Comparison of ENCODE assay signal across 8 mouse cellular contexts in the genomic region with DNA sequence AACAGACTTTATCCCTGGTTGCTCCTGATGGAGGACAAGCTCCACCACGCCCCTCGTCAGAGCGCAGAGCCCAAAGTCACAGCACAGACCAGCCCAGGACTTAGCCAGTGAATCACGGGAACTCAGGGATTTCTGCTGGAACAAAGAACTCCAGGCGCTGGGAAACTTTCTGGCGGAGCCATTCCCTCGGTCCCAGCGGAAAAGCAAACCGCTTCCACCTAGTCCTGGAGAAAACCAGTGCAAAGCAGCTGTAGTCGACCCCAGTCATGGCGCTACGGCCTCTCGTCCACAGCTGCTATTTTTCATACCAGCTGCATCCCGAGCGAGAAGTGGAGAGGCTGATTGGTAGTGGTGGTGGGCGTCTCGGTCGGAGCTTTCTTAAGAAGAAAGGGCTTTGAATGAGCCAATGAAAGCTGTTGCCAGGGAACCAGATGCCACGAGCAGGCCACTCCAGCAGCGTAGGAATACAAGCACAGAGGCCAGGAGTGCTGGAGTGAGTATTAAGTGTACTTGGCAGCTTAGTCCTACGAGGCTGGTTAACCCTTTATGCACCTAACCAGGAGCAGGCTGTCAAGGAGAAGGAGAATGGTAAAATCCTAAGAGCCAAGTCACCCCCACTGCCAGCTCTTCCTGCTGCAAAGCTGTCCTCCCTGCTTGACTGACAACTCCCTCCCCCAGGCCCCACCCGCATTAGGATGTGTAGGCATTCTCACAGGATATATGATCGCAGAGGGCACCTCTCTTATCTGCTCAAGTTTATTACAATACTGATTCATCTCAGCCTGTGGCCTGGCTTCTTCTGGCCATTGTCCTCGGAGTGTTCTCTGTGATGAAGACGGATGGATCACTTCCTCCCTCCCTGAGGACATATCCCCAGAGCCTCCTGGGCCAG. TPM values are rescaled to one million over a fixed set of nuclear protein-coding genes. Genes with fewer than 3 reads are reported as not detected.
A peak's percentile ranks its signal among the peaks of the same experiment; 100 is the strongest.
DNase-seq lines count a peak whose midpoint lies in the region; ATAC-seq and TF ChIP-seq lines count a peak whose summit lies in the region.

A gene (plus strand): TSS at position 239 of the 892 bp plus-strand sequence.

- no peak within 1 kb of the TSS for H3K27ac ChIP-seq in cerebellum, adult 2 months (ENCODE audit: insufficient read depth, low read length)
- H3K27ac ChIP-seq in forebrain, embryonic 15.5 days (replicated peaks), result peak within 1 kb of the TSS; percentile 93
- peak within 1 kb of the TSS; percentile 63 for H3K27ac ChIP-seq in heart, embryonic 15.5 days
- H3K27ac ChIP-seq in liver, embryonic 12.5 days, result peak within 1 kb of the TSS; percentile 48; the same call in 1 of the 2 replicates
- H3K27ac ChIP-seq in neural tube, embryonic 14.5 days (ENCODE audit: low read depth, low read length), result peak within 1 kb of the TSS; percentile 85

- peaks cover 4% of the 10 kb centered on the region for H3K4me1 ChIP-seq in cerebellum, adult 2 months (ENCODE audit: control insufficient read depth, insufficient read depth, low read length)
- peaks cover 25% of the 10 kb centered on the region for H3K4me1 ChIP-seq in forebrain, embryonic 15.5 days
- peaks cover 17% of the 10 kb centered on the region for H3K4me1 ChIP-seq in heart, embryonic 15.5 days (replicated peaks)
- H3K4me1 ChIP-seq in liver, embryonic 12.5 days, result peaks cover 9% of the 10 kb centered on the region; the same call in 1 of the 2 replicates
- peaks cover 26% of the 10 kb centered on the region for H3K4me1 ChIP-seq in neural tube, embryonic 14.5 days (ENCODE audit: control insufficient read depth, insufficient read depth, low read length)

- no peak within 1 kb of the TSS for H3K4me3 ChIP-seq in cerebellum, adult 2 months (replicated peaks; ENCODE audit: insufficient read depth, low read depth, low read length)
- H3K4me3 ChIP-seq in forebrain, embryonic 15.5 days, result peak within 1 kb of the TSS; percentile 44
- peak within 1 kb of the TSS; percentile 44 for H3K4me3 ChIP-seq in heart, embryonic 15.5 days
- H3K4me3 ChIP-seq in liver, embryonic 12.5 days, result peak within 1 kb of the TSS; percentile 7; the same call in 1 of the 2 replicates
- H3K4me3 ChIP-seq in neural tube, embryonic 14.5 days (ENCODE audit: low read depth, low read length), result peak within 1 kb of the TSS; percentile 27

- TF ChIP-seq POLR2A in cerebellum, adult 2 months (IDR thresholded peaks at IDR 0.05; ENCODE audit: borderline replicate concordance, insufficient read depth, low read length), result no peak

- H3K36me3 ChIP-seq in forebrain, embryonic 15.5 days, result no peaks in the 10 kb centered on the region
- H3K36me3 ChIP-seq in heart, embryonic 15.5 days, result no peaks in the 10 kb centered on the region
- H3K36me3 ChIP-seq in liver, embryonic 12.5 days, result no peaks in the 10 kb centered on the region
- H3K36me3 ChIP-seq in neural tube, embryonic 14.5 days (ENCODE audit: control insufficient read depth, insufficient read depth, low read length), result no peaks in the 10 kb centered on the region

- no peak for TF ChIP-seq CTCF in cerebellum, adult 2 months (IDR thresholded peaks at IDR 0.05; ENCODE audit: borderline replicate concordance, insufficient read depth, low read depth, low read length)

- 54% methylated on average over 25 of the region's 25 CpGs for WGBS in cerebellum, adult 2 months
- WGBS in forebrain, embryonic 15.5 days, result 3% methylated on average over 25 of the region's 25 CpGs
- WGBS in heart, embryonic 15.5 days, result 12% methylated on average over 25 of the region's 25 CpGs
- 13% methylated on average over 25 of the region's 25 CpGs for WGBS in liver, embryonic 12.5 days (ENCODE audit: insufficient replicate concordance)
- 4% methylated on average over 25 of the region's 25 CpGs for whole genome bisulfite sequencing in neural tube, embryonic 14.5 days

- peak; percentile 20 to 25 for DNase-seq in cerebellum, adult 2 months
- DNase-seq in cerebellum, postnatal 36 days, result no peak
- peak; percentile 7 to 15 for DNase-seq in kidney, postnatal 36 days
- no peak for DNase-seq in thymus, postnatal 36 days

- ATAC-seq in forebrain, embryonic 15.5 days (replicated peaks), result peak; percentile 95
- ATAC-seq in heart, embryonic 15.5 days (replicated peaks; ENCODE audit: insufficient number of reproducible peaks, insufficient read depth, low FRiP score, low read depth), result peak; percentile 69
- peak; percentile 21; the same call in 1 of the 2 replicates for ATAC-seq in liver, embryonic 12.5 days
- peak; percentile 94 for ATAC-seq in neural tube, embryonic 14.5 days (ENCODE audit: low read depth)

- H3K9ac ChIP-seq in forebrain, embryonic 15.5 days (replicated peaks), result peak within 1 kb of the TSS; percentile 48
- peak within 1 kb of the TSS; percentile 40 for H3K9ac ChIP-seq in heart, embryonic 15.5 days
- no peak within 1 kb of the TSS for H3K9ac ChIP-seq in liver, embryonic 12.5 days
- peak within 1 kb of the TSS; percentile 46 for H3K9ac ChIP-seq in neural tube, embryonic 14.5 days (replicated peaks; ENCODE audit: low read depth, low read length)

- H3K4me2 ChIP-seq in forebrain, embryonic 15.5 days (replicated peaks), result peak within 1 kb of the TSS; percentile 63
- peak within 1 kb of the TSS; percentile 81 for H3K4me2 ChIP-seq in heart, embryonic 15.5 days
- H3K4me2 ChIP-seq in liver, embryonic 12.5 days, result peak within 1 kb of the TSS; percentile 43
- H3K4me2 ChIP-seq in neural tube, embryonic 14.5 days (ENCODE audit: low read depth, low read length), result peak within 1 kb of the TSS; percentile 62

- H3K9me3 ChIP-seq in forebrain, embryonic 15.5 days, result no peaks in the 10 kb centered on the region
- H3K9me3 ChIP-seq in heart, embryonic 15.5 days (replicated peaks), result no peaks in the 10 kb centered on the region
- H3K9me3 ChIP-seq in liver, embryonic 12.5 days (replicated peaks), result no peaks in the 10 kb centered on the region
- H3K9me3 ChIP-seq in neural tube, embryonic 14.5 days (ENCODE audit: control insufficient read depth, low read length), result no peaks in the 10 kb centered on the region

- H3K27me3 ChIP-seq in cerebellum, adult 2 months (ENCODE audit: control insufficient read depth, insufficient read depth, low read length), result no peaks in the 10 kb centered on the region
- H3K27me3 ChIP-seq in forebrain, embryonic 15.5 days, result no peaks in the 10 kb centered on the region
- H3K27me3 ChIP-seq in heart, embryonic 15.5 days, result 0 out of 2 replicates have a peak, but pooled peaks cover 5% of the 10 kb centered on the region
- H3K27me3 ChIP-seq in liver, embryonic 12.5 days (replicated peaks), result peaks cover 19% of the 10 kb centered on the region
- H3K27me3 ChIP-seq in neural tube, embryonic 14.5 days (ENCODE audit: control insufficient read depth, insufficient read depth, low read length), result no peaks in the 10 kb centered on the region

RNA-seq across cellular contexts. Expression of the gene that starts here (rescaled TPM):
- polyA plus RNA-seq in cerebellum, adult 2 months (2012; rRNA removed), result 4.7 and 5.7 TPM in 2 replicates
- 4.0 and 9.2 TPM in 2 replicates for polyA plus RNA-seq in forebrain, embryonic 15.5 days (2015; fragmentation: Nextera tagmentation; extraction: Ambion mirVana)
- 0.33 and 0.34 TPM in 2 replicates for polyA plus RNA-seq in heart, embryonic 15.5 days (2015; fragmentation: Nextera tagmentation; extraction: Ambion mirVana)
- not detected in 2 replicates for polyA plus RNA-seq in liver, embryonic 12.5 days (2016; fragmentation: Nextera tagmentation; extraction: Ambion mirVana)
- 9.0 and 13.2 TPM in 2 replicates for polyA plus RNA-seq in neural tube, embryonic 14.5 days (2014; fragmentation: Nextera tagmentation; extraction: Ambion mirVana)

Comparison
In these comparisons a context has a peak if more than half of its experiments do, and no peak if none do; other contexts are left out.
1. DNase-seq: peak in cerebellum, adult 2 months (2 of 2) and kidney, postnatal 36 days (2 of 2); none in cerebellum, postnatal 36 days (0 of 2) and thymus, postnatal 36 days (0 of 2).
2. Peak in ATAC-seq, H3K4me3 ChIP-seq, H3K27ac ChIP-seq, H3K9ac ChIP-seq and H3K4me2 ChIP-seq in heart, embryonic 15.5 days; RNA of the gene not detected or under 1 TPM.
3. Peak in ATAC-seq, H3K4me3 ChIP-seq, H3K27ac ChIP-seq and H3K4me2 ChIP-seq in liver, embryonic 12.5 days; RNA of the gene not detected or under 1 TPM.
4. ATAC-seq: peak in every context shown above with its lines; median percentile 95 in forebrain, embryonic 15.5 days; 94 in neural tube, embryonic 14.5 days; 69 in heart, embryonic 15.5 days; 21 in liver, embryonic 12.5 days.
5. Peak in every context shown above with its lines, with median percentiles within 50 percentile points of each other: H3K4me2 ChIP-seq.